Mouse (Mus musculus) hindbrain, embryonic 16.5 days (tissue): Measurements from ENCODE around the gene Pds5a. TPM values are rescaled to one million over a fixed set of nuclear protein-coding genes. Genes with fewer than 3 reads are reported as not detected.

ENCODE experiments used
- ATAC-seq: fragments of 200-750 bp; cut with Nextera tagmentation; 2 replicates; pipeline ENCODE4 v1.8.0; 2017; ENCODE audit warnings: moderate TSS enrichment, moderate library complexity
- H3K27ac ChIP-seq: fragments of 300-500 bp; sonication (generic); 2 replicates; pipeline ENCODE4 v1.5.1; 2014; ENCODE audit warnings: low read depth, mild to moderate bottlenecking, control low read depth, low read length, moderate library complexity
- H3K27me3 ChIP-seq: fragments of 300-500 bp; sonication (generic); replicated peaks from 2 replicates; pipeline ENCODE4 v1.6.1; 2014; ENCODE audit warnings: low read length; ENCODE audit not compliant: control insufficient read depth, insufficient read depth
- H3K36me3 ChIP-seq: fragments of 300-500 bp; sonication (generic); 2 replicates; pipeline ENCODE4 v1.6.1; 2014; ENCODE audit warnings: mild to moderate bottlenecking, low read length, moderate library complexity, mixed read lengths; ENCODE audit not compliant: control insufficient read depth, insufficient read depth
- H3K4me1 ChIP-seq: fragments of 300-500 bp; sonication (generic); 2 replicates; pipeline ENCODE4 v1.6.1; 2014; ENCODE audit warnings: low read depth, low read length; ENCODE audit not compliant: control insufficient read depth, insufficient read depth
- H3K4me2 ChIP-seq: fragments of 300-500 bp; sonication (generic); 2 replicates; pipeline ENCODE4 v1.6.1; 2014; ENCODE audit warnings: mild to moderate bottlenecking, low read length, control low read depth, moderate library complexity
- H3K4me3 ChIP-seq: fragments of 300-500 bp; sonication (generic); 2 replicates; pipeline ENCODE4 v1.5.1; 2014; ENCODE audit warnings: mild to moderate bottlenecking, low read length, control low read depth, moderate library complexity
- H3K9ac ChIP-seq: fragments of 300-500 bp; sonication (generic); 2 replicates; pipeline ENCODE4 v1.6.1; 2014; ENCODE audit warnings: low read depth, mild to moderate bottlenecking, control low read depth, low read length, moderate library complexity
- H3K9me3 ChIP-seq: fragments of 300-500 bp; sonication (generic); 2 replicates; pipeline ENCODE4 v1.6.1; 2014; ENCODE audit warnings: mild to moderate bottlenecking, low read length, moderate library complexity; ENCODE audit not compliant: control insufficient read depth
- WGBS: fragments of 180-500 bp; shearing (Covaris S2); extraction: QIAGEN DNeasy Blood & Tissue Kit; methylation state at CpG from one replicate; pipeline ENCODE4 v1.1.7; 2014; 5-methylcytosine and 5-hydroxymethylcytosine counted together
- polyA plus RNA-seq: library from polyadenylated mRNA; unstranded; fragments of >200 nt; fragmentation: Nextera tagmentation; extraction: Ambion mirVana; gene quantifications from 2 replicates; pipeline ENCODE4 v1.2.1, GENCODE M21; 2015

Pds5a gene
- polyA plus RNA-seq, 1 experiment from 2014 or later: 27.7 TPM

GRCm38 (mm10) chr5:65561125-65561893 is 136.8 kb downstream of the Pds5a start:
- no peak overlapping the region; the same call in 1 of the 2 replicates for H3K4me2 ChIP-seq
- no peak overlapping the region for H3K4me3 ChIP-seq
- H3K36me3 ChIP-seq: no peaks in the 10 kb centered on the region
- H3K27me3 ChIP-seq: no peaks in the 10 kb centered on the region
- H3K9ac ChIP-seq: no peak overlapping the region; the same call in 1 of the 2 replicates
- 0 out of 2 replicates have a peak, but pooled peaks have one; percentile 49 for ATAC-seq
- H3K9me3 ChIP-seq: no peaks in the 10 kb centered on the region
- WGBS: 16% methylated on average over 20 of the region's 20 CpGs
- no peak overlapping the region for H3K27ac ChIP-seq
- peaks cover 8% of the 10 kb centered on the region for H3K4me1 ChIP-seq

GRCm38 (mm10) chr5:65557109-65557508 is 141.0 kb downstream of the Pds5a start:
- H3K27ac ChIP-seq: no peak overlapping the region
- H3K27me3 ChIP-seq: no peaks in the 10 kb centered on the region
- H3K4me2 ChIP-seq: no peak overlapping the region
- no peaks in the 10 kb centered on the region for H3K9me3 ChIP-seq
- no peaks in the 10 kb centered on the region for H3K36me3 ChIP-seq
- ATAC-seq: no peak
- H3K4me1 ChIP-seq: peaks cover 8% of the 10 kb centered on the region
- no peak overlapping the region for H3K9ac ChIP-seq
- H3K4me3 ChIP-seq: no peak overlapping the region

Other genes with a start within 250 kb of the Pds5a start
- not detected in 2 replicates for gene Gm43552, start 205.4 kb downstream of the Pds5a start, polyA plus RNA-seq
- 197 and 207 TPM in 2 replicates for gene Smim14, start 161.1 kb downstream of the Pds5a start, polyA plus RNA-seq
- 183 and 199 TPM in 2 replicates for gene Ube2k, start 161.0 kb downstream of the Pds5a start, polyA plus RNA-seq
- gene N4bp2, start 65.2 kb upstream of the Pds5a start, polyA plus RNA-seq: 12.0 and 12.1 TPM in 2 replicates
- 0.40 and 0.80 TPM in 2 replicates for gene Rhoh, start 162.9 kb upstream of the Pds5a start, polyA plus RNA-seq
- not detected in 2 replicates for gene Chrna9, start 236.6 kb upstream of the Pds5a start, polyA plus RNA-seq